Mouse (Mus musculus) megakaryocyte, embryonic 14.5 days (primary cell): ENCODE results near the gene Tgfbr3.

Source experiments
- FLI1 ChIP-seq: IDR thresholded peaks from 2 replicates; pipeline ENCODE4 v1.6.1; 2012; ENCODE audit warnings: low read length, inconsistent platforms, mixed read lengths
- GATA1 ChIP-seq: IDR thresholded peaks from 3 replicates; pipeline ENCODE4 v1.6.1; 2012; ENCODE audit warnings: mixed read lengths, low read length, inconsistent platforms, borderline replicate concordance

DNA sequence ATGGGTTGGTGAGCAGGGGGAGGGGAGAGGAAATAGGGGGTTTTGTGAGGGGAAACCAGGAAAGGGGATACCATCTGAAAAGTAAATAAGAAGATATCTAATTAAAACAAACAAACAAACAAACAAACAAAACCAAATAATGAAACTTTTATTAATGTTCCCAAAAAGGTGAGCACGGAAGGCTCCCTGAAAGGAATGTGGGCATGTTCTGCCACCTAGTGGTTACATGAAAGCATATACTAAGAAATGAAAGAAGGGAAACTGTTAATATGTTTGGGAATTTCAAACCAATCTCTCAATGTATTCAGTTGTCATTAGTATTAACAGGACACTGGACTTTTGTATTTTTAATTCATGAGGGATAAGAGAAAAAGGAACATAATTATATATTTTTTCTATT is 31.3 kb upstream of the Tgfbr3 start:
- no peak for TF ChIP-seq GATA1
- TF ChIP-seq FLI1: no peak
